Mouse (Mus musculus) heart, adult 2 months (tissue): Measurements from ENCODE around the gene Ncor2.

Experiments
- CTCF ChIP-seq: fragments of 200-600 bp; IDR thresholded peaks from 2 replicates; pipeline ENCODE4 v1.8.1; 2022; ENCODE audit warnings: antibody characterized with exemption, mild to moderate bottlenecking, moderate library complexity
- EP300 ChIP-seq: fragments of 200-500 bp; IDR thresholded peaks from 2 replicates; pipeline ENCODE4 v1.6.1; 2011; ENCODE audit warnings: low read depth, low read length, control low read depth; ENCODE audit not compliant: insufficient read depth
- POLR2A ChIP-seq: fragments of 200-500 bp; IDR thresholded peaks from 2 replicates; pipeline ENCODE4 v1.6.1; 2011; ENCODE audit warnings: mild to moderate bottlenecking, low read depth, low read length, control low read depth; ENCODE audit not compliant: insufficient read depth

GRCm38 (mm10) chr5:125122049-125122448 lies 57.0 kb downstream of the Ncor2 start:
- TF ChIP-seq CTCF (no peak), POLR2A (no peak), EP300 (no peak)
